Mouse (Mus musculus) embryonic fibroblast, embryonic 13.5 days (primary cell): ENCODE results near the gene Actg1.

Source experiments
- CTCF ChIP-seq: IDR thresholded peaks from 2 replicates; pipeline ENCODE4 v1.5.1; 2011; ENCODE audit warnings: mild to moderate bottlenecking, control low read depth, low read length, moderate library complexity, borderline replicate concordance; ENCODE audit not compliant: insufficient read depth
- POLR2A ChIP-seq: IDR thresholded peaks from 2 replicates; pipeline ENCODE4 v1.6.1; 2011; ENCODE audit warnings: low read depth, mild to moderate bottlenecking, control low read depth, low read length, moderate library complexity

DNA sequence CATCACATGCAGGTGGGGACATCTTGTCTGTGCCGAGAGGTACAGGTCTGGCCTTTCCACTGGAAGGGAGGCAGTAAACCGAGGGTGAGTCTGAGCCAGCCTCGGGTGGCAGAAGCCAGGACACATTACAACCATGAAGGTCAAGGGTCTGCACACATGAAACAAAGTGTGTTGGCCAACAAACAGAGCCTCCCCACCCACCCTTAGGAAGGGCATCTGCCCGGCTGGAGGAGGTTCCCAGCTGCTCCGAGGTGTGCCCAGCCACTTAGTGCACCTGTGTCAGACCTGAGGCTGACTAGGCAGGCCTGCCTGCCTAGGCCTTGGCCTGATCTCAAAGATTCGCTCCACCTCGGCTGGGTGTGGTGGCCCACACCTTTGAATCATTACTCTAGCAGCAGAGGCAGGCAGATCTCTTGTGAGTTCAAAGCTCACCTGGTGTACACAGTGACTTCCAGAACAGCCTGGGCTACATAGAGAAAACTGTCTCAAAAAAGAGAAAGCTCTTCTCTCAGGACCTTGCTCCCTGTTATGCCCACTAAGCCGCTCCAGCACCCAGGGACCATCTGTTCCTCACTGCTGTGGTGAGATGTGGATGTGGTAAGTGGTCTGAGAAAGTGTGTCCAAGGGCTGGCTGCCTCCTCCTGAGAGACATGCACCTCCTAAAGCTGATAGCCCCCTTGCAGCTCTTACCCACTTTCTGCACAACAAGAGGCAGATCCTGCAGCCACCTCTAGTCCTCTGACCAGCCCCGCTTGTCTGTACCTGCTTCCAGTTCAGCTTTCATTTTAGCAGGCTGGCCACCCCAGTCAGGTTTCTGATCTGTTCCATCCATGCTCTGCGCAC is 3.1 kb upstream of the Actg1 start:
- no peak; the same call in 1 of the 2 replicates for TF ChIP-seq POLR2A
- no peak for TF ChIP-seq CTCF
